7 mouse cellular contexts compared by ENCODE assay signal in the genomic region with DNA sequence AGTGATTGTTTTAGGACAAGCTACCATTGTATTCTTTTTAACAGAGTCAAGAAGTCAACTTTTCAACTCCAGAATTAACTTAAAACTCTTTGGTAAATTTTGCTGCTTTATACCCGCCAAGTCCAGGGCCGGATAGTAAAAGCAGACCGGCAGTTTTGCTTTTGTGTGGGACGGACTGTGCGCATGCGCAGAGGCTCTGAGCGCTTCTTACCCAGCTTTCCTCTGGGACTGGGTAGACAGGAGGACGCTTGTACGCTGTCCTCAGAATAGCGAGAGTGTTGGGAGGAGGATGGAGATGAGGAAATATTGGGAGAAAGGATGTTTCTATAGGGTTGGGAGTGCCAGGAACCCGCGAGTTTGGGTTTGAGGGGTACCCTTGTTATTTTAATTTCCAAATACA.
A peak's percentile ranks its signal among the peaks of the same experiment; 100 is the strongest.
DNase-seq lines count a peak whose midpoint lies in the region; ATAC-seq lines count a peak whose summit lies in the region.

No protein-coding gene starts in this region.

- peak; percentile 75; the same call in 1 of the 2 replicates for ATAC-seq in forebrain, embryonic 12.5 days (ENCODE audit: low FRiP score)
- ATAC-seq in heart, embryonic 16.5 days (replicated peaks; ENCODE audit: extremely low read depth, insufficient read depth, low FRiP score), result no peak
- ATAC-seq in liver, embryonic 11.5 days (replicated peaks; ENCODE audit: low FRiP score), result no peak
- no peak for ATAC-seq in stomach, embryonic 15.5 days (ENCODE audit: insufficient read depth, low FRiP score, low read depth)

- H3K4me2 ChIP-seq in forebrain, embryonic 12.5 days, result peak overlapping the region; percentile 54
- peak overlapping the region; percentile 64 for H3K4me2 ChIP-seq in heart, embryonic 16.5 days (ENCODE audit: low read depth, low read length)
- peak overlapping the region; percentile 44 for H3K4me2 ChIP-seq in liver, embryonic 11.5 days
- peak overlapping the region; percentile 46 for H3K4me2 ChIP-seq in stomach, embryonic 15.5 days

- DNase-seq in c-Kit-positive CD71-positive TER-119-positive erythroid progenitor cells, embryonic 14.5 days (ENCODE audit: low spot score), result peak; percentile 29
- peak; percentile 79 to 88 for DNase-seq in kidney, postnatal 25 days
- peak; percentile 48 for DNase-seq in liver, embryonic 11.5 days (ENCODE audit: low spot score)
- DNase-seq in natural killer cell, adult 2 months (ENCODE audit: low spot score in 2 of 2), result peak; percentile 29 to 31

- H3K9ac ChIP-seq in forebrain, embryonic 12.5 days, result peak overlapping the region; percentile 18; the same call in 1 of the 2 replicates
- H3K9ac ChIP-seq in heart, embryonic 16.5 days (ENCODE audit: low read length), result peak overlapping the region; percentile 52
- no peak overlapping the region for H3K9ac ChIP-seq in liver, embryonic 11.5 days (ENCODE audit: low read depth, low read length)
- no peak overlapping the region for H3K9ac ChIP-seq in stomach, embryonic 15.5 days

- peaks cover 63% of the 10 kb centered on the region for H3K27me3 ChIP-seq in forebrain, embryonic 12.5 days
- H3K27me3 ChIP-seq in heart, embryonic 16.5 days (ENCODE audit: control insufficient read depth, insufficient read depth, low read length), result peaks cover 8% of the 10 kb centered on the region
- H3K27me3 ChIP-seq in liver, embryonic 11.5 days (replicated peaks; ENCODE audit: control insufficient read depth, insufficient read depth, low read length), result 0 out of 2 replicates have a peak, but pooled peaks cover 2% of the 10 kb centered on the region
- no peaks in the 10 kb centered on the region for H3K27me3 ChIP-seq in stomach, embryonic 15.5 days (replicated peaks)

- no peak overlapping the region for H3K27ac ChIP-seq in forebrain, embryonic 12.5 days
- H3K27ac ChIP-seq in heart, embryonic 16.5 days (ENCODE audit: low read length), result peak overlapping the region; percentile 77; the same call in 1 of the 2 replicates
- H3K27ac ChIP-seq in liver, embryonic 11.5 days (ENCODE audit: low read depth, low read length), result no peak overlapping the region
- H3K27ac ChIP-seq in stomach, embryonic 15.5 days, result peak overlapping the region; percentile 59; the same call in 1 of the 2 replicates

- no peaks in the 10 kb centered on the region for H3K36me3 ChIP-seq in forebrain, embryonic 12.5 days (replicated peaks)
- no peaks in the 10 kb centered on the region for H3K36me3 ChIP-seq in heart, embryonic 16.5 days (ENCODE audit: control insufficient read depth, insufficient read depth)
- no peaks in the 10 kb centered on the region for H3K36me3 ChIP-seq in liver, embryonic 11.5 days (ENCODE audit: control insufficient read depth, insufficient read depth, low read length)
- H3K36me3 ChIP-seq in stomach, embryonic 15.5 days, result no peaks in the 10 kb centered on the region

- peaks cover 33% of the 10 kb centered on the region for H3K4me1 ChIP-seq in forebrain, embryonic 12.5 days
- peaks cover 26% of the 10 kb centered on the region for H3K4me1 ChIP-seq in heart, embryonic 16.5 days (ENCODE audit: control insufficient read depth, insufficient read depth, low read length)
- peaks cover 16% of the 10 kb centered on the region; the same call in 1 of the 2 replicates for H3K4me1 ChIP-seq in liver, embryonic 11.5 days (replicated peaks; ENCODE audit: control insufficient read depth, insufficient read depth, low read length)
- H3K4me1 ChIP-seq in stomach, embryonic 15.5 days, result peaks cover 24% of the 10 kb centered on the region; the same call in 1 of the 2 replicates

- 2% methylated on average over 12 of the region's 12 CpGs for WGBS in forebrain, embryonic 12.5 days
- WGBS in heart, embryonic 16.5 days, result 27% methylated on average over 12 of the region's 12 CpGs
- WGBS in liver, embryonic 11.5 days, result 47% methylated on average over 12 of the region's 12 CpGs
- 31% methylated on average over 12 of the region's 12 CpGs for WGBS in stomach, embryonic 15.5 days

- no peaks in the 10 kb centered on the region for H3K9me3 ChIP-seq in forebrain, embryonic 12.5 days
- no peaks in the 10 kb centered on the region for H3K9me3 ChIP-seq in heart, embryonic 16.5 days (replicated peaks; ENCODE audit: control insufficient read depth, low read length)
- H3K9me3 ChIP-seq in liver, embryonic 11.5 days (ENCODE audit: control insufficient read depth, low read length), result no peaks in the 10 kb centered on the region
- H3K9me3 ChIP-seq in stomach, embryonic 15.5 days, result no peaks in the 10 kb centered on the region

- H3K4me3 ChIP-seq in forebrain, embryonic 12.5 days (replicated peaks), result peak overlapping the region; percentile 28
- H3K4me3 ChIP-seq in heart, embryonic 16.5 days (ENCODE audit: low read length), result peak overlapping the region; percentile 36
- H3K4me3 ChIP-seq in liver, embryonic 11.5 days (ENCODE audit: low read depth, low read length), result no peak overlapping the region
- H3K4me3 ChIP-seq in stomach, embryonic 15.5 days (replicated peaks), result no peak overlapping the region

Comparison
In these comparisons a context has a peak if more than half of its experiments do, and no peak if none do; other contexts are left out.
1. DNase-seq: peak in every context shown above with its lines; median percentile 84 in kidney, postnatal 25 days; 48 in liver, embryonic 11.5 days; 30 in natural killer cell, adult 2 months; 29 in c-Kit-positive CD71-positive TER-119-positive erythroid progenitor cells, embryonic 14.5 days.
2. H3K27ac ChIP-seq: peak in heart, embryonic 16.5 days (single experiment) and stomach, embryonic 15.5 days (single experiment); none in forebrain, embryonic 12.5 days (single experiment) and liver, embryonic 11.5 days (single experiment).
3. H3K4me3 ChIP-seq: peak in forebrain, embryonic 12.5 days (single experiment) and heart, embryonic 16.5 days (single experiment); none in liver, embryonic 11.5 days (single experiment) and stomach, embryonic 15.5 days (single experiment).
4. H3K9ac ChIP-seq: peak in forebrain, embryonic 12.5 days (single experiment) and heart, embryonic 16.5 days (single experiment); none in liver, embryonic 11.5 days (single experiment) and stomach, embryonic 15.5 days (single experiment).
5. Peak in every context shown above with its lines, with median percentiles within 50 percentile points of each other: H3K4me2 ChIP-seq.